Mouse (Mus musculus): Measurements from ENCODE around the gene Kalrn. TPM values are rescaled to one million over a fixed set of nuclear protein-coding genes. Genes with fewer than 3 reads are reported as not detected.

Gene Kalrn
- polyA plus RNA-seq, 1 experiment from 2014 or later, result 23.0 TPM

GRCm38 (mm10) chr16:34568831-34569230, 4.5 kb downstream of the Kalrn start:
- H3K27ac ChIP-seq (ENCODE audit: low read depth, low read length), result no peak overlapping the region
- peaks cover 10% of the 10 kb centered on the region for H3K4me1 ChIP-seq (ENCODE audit: control insufficient read depth, insufficient read depth, low read length)
- H3K27me3 ChIP-seq (ENCODE audit: control insufficient read depth, insufficient read depth, low read length), result peaks cover 10% of the 10 kb centered on the region
- no peak overlapping the region for H3K9ac ChIP-seq (ENCODE audit: low read depth, low read length)
- no peaks in the 10 kb centered on the region for H3K9me3 ChIP-seq (replicated peaks; ENCODE audit: control insufficient read depth, low read length)
- 61% methylated on average over 6 of the region's 6 CpGs for WGBS (ENCODE audit: insufficient replicate concordance)
- H3K36me3 ChIP-seq (ENCODE audit: control insufficient read depth, insufficient read depth, low read length), result peaks cover 2% of the 10 kb centered on the region; the same call in 1 of the 2 replicates
- no peak for ATAC-seq (replicated peaks; ENCODE audit: insufficient number of reproducible peaks, low FRiP score, low TSS enrichment)
- no peak overlapping the region for H3K4me3 ChIP-seq (ENCODE audit: low read depth, low read length)
- H3K4me2 ChIP-seq, result no peak overlapping the region

- Histone ChIP-seq H3K9ac (ENCODE audit: low read depth, low read length) (no peak overlapping the region), H3K9me3 (replicated peaks; ENCODE audit: control insufficient read depth, low read length) (no peaks in the 10 kb centered on the region), H3K4me2 (no peak overlapping the region), H3K27ac (ENCODE audit: low read depth, low read length) (no peak overlapping the region), H3K4me1 (ENCODE audit: control insufficient read depth, insufficient read depth, low read length) (peaks cover 3% of the 10 kb centered on the region), H3K27me3 (ENCODE audit: control insufficient read depth, insufficient read depth, low read length) (no peaks in the 10 kb centered on the region), H3K4me3 (ENCODE audit: low read depth, low read length) (no peak overlapping the region), H3K36me3 (ENCODE audit: control insufficient read depth, insufficient read depth, low read length) (peaks cover 2% of the 10 kb centered on the region; the same call in 1 of the 2 replicates)
- no peak for ATAC-seq (replicated peaks; ENCODE audit: insufficient number of reproducible peaks, low FRiP score, low TSS enrichment)
- 63% methylated on average over 11 of the region's 11 CpGs for WGBS (ENCODE audit: insufficient replicate concordance)
These were observed 9.6 kb downstream of the Kalrn start for GRCm38 (mm10) chr16:34563593-34564280.

GRCm38 (mm10) chr16:34561734-34562135, 11.6 kb downstream of the Kalrn start:
- Histone ChIP-seq H3K27me3 (ENCODE audit: control insufficient read depth, insufficient read depth, low read length) (no peaks in the 10 kb centered on the region), H3K9ac (ENCODE audit: low read depth, low read length) (no peak overlapping the region), H3K4me2 (no peak overlapping the region), H3K9me3 (replicated peaks; ENCODE audit: control insufficient read depth, low read length) (no peaks in the 10 kb centered on the region), H3K4me3 (ENCODE audit: low read depth, low read length) (no peak overlapping the region), H3K4me1 (ENCODE audit: control insufficient read depth, insufficient read depth, low read length) (peaks cover 16% of the 10 kb centered on the region), H3K27ac (ENCODE audit: low read depth, low read length) (no peak overlapping the region), H3K36me3 (ENCODE audit: control insufficient read depth, insufficient read depth, low read length) (no peaks in the 10 kb centered on the region)
- ATAC-seq (replicated peaks; ENCODE audit: insufficient number of reproducible peaks, low FRiP score, low TSS enrichment), result no peak
- 35% methylated on average over 5 of the region's 5 CpGs for WGBS (ENCODE audit: insufficient replicate concordance)

- 70% methylated on average over 5 of the region's 5 CpGs for whole genome bisulfite sequencing (ENCODE audit: insufficient replicate concordance)
- H3K4me3 ChIP-seq (ENCODE audit: low read depth, low read length), result no peak overlapping the region
- no peak for ATAC-seq (replicated peaks; ENCODE audit: insufficient number of reproducible peaks, low FRiP score, low TSS enrichment)
These were observed 12.5 kb downstream of the Kalrn start for GRCm38 (mm10) chr16:34560814-34561213.

GRCm38 (mm10) chr16:34560411-34560810, 12.9 kb downstream of the Kalrn start:
- Histone ChIP-seq H3K9ac (ENCODE audit: low read depth, low read length) (no peak overlapping the region), H3K27me3 (ENCODE audit: control insufficient read depth, insufficient read depth, low read length) (no peaks in the 10 kb centered on the region), H3K4me3 (ENCODE audit: low read depth, low read length) (no peak overlapping the region), H3K4me2 (no peak overlapping the region), H3K27ac (ENCODE audit: low read depth, low read length) (no peak overlapping the region), H3K36me3 (ENCODE audit: control insufficient read depth, insufficient read depth, low read length) (no peaks in the 10 kb centered on the region), H3K4me1 (ENCODE audit: control insufficient read depth, insufficient read depth, low read length) (peaks cover 19% of the 10 kb centered on the region), H3K9me3 (replicated peaks; ENCODE audit: control insufficient read depth, low read length) (no peaks in the 10 kb centered on the region)
- 82% methylated on average over 2 of the region's 2 CpGs for WGBS (ENCODE audit: insufficient replicate concordance)
- ATAC-seq (replicated peaks; ENCODE audit: insufficient number of reproducible peaks, low FRiP score, low TSS enrichment), result no peak

More at GRCm38 (mm10) chr16:34560814-34561213, 12.5 kb downstream of the Kalrn start:
- Histone ChIP-seq H3K9ac (ENCODE audit: low read depth, low read length) (no peak overlapping the region), H3K4me1 (ENCODE audit: control insufficient read depth, insufficient read depth, low read length) (peaks cover 16% of the 10 kb centered on the region), H3K36me3 (ENCODE audit: control insufficient read depth, insufficient read depth, low read length) (no peaks in the 10 kb centered on the region), H3K27ac (ENCODE audit: low read depth, low read length) (no peak overlapping the region), H3K4me2 (no peak overlapping the region), H3K27me3 (ENCODE audit: control insufficient read depth, insufficient read depth, low read length) (no peaks in the 10 kb centered on the region), H3K9me3 (replicated peaks; ENCODE audit: control insufficient read depth, low read length) (no peaks in the 10 kb centered on the region)

GRCm38 (mm10) chr16:34557891-34558290, 15.4 kb downstream of the Kalrn start:
- no peaks in the 10 kb centered on the region for H3K9me3 ChIP-seq (replicated peaks; ENCODE audit: control insufficient read depth, low read length)
- H3K4me1 ChIP-seq (ENCODE audit: control insufficient read depth, insufficient read depth, low read length), result peaks cover 27% of the 10 kb centered on the region
- no peak overlapping the region for H3K27ac ChIP-seq (ENCODE audit: low read depth, low read length)
- no peaks in the 10 kb centered on the region for H3K36me3 ChIP-seq (ENCODE audit: control insufficient read depth, insufficient read depth, low read length)
- H3K9ac ChIP-seq (ENCODE audit: low read depth, low read length), result no peak overlapping the region
- 34% methylated on average over 6 of the region's 6 CpGs for WGBS (ENCODE audit: insufficient replicate concordance)
- no peaks in the 10 kb centered on the region for H3K27me3 ChIP-seq (ENCODE audit: control insufficient read depth, insufficient read depth, low read length)
- no peak for ATAC-seq (replicated peaks; ENCODE audit: insufficient number of reproducible peaks, low FRiP score, low TSS enrichment)
- no peak overlapping the region for H3K4me3 ChIP-seq (ENCODE audit: low read depth, low read length)
- no peak overlapping the region for H3K4me2 ChIP-seq

GRCm38 (mm10) chr16:34552731-34553130, 20.6 kb downstream of the Kalrn start:
- Histone ChIP-seq H3K4me2 (no peak overlapping the region), H3K27me3 (ENCODE audit: control insufficient read depth, insufficient read depth, low read length) (no peaks in the 10 kb centered on the region), H3K36me3 (ENCODE audit: control insufficient read depth, insufficient read depth, low read length) (no peaks in the 10 kb centered on the region), H3K9ac (ENCODE audit: low read depth, low read length) (no peak overlapping the region), H3K4me3 (ENCODE audit: low read depth, low read length) (no peak overlapping the region), H3K27ac (ENCODE audit: low read depth, low read length) (no peak overlapping the region), H3K4me1 (ENCODE audit: control insufficient read depth, insufficient read depth, low read length) (peaks cover 22% of the 10 kb centered on the region; the same call in 1 of the 2 replicates), H3K9me3 (replicated peaks; ENCODE audit: control insufficient read depth, low read length) (no peaks in the 10 kb centered on the region)
- 80% methylated on average over 1 of the region's 1 CpGs for WGBS (ENCODE audit: insufficient replicate concordance)
- ATAC-seq (replicated peaks; ENCODE audit: insufficient number of reproducible peaks, low FRiP score, low TSS enrichment), result no peak

- Histone ChIP-seq H3K27me3 (ENCODE audit: control insufficient read depth, insufficient read depth, low read length) (no peaks in the 10 kb centered on the region), H3K4me2 (no peak overlapping the region), H3K9me3 (replicated peaks; ENCODE audit: control insufficient read depth, low read length) (no peaks in the 10 kb centered on the region), H3K4me1 (ENCODE audit: control insufficient read depth, insufficient read depth, low read length) (peaks cover 16% of the 10 kb centered on the region; the same call in 1 of the 2 replicates), H3K36me3 (ENCODE audit: control insufficient read depth, insufficient read depth, low read length) (no peaks in the 10 kb centered on the region), H3K9ac (ENCODE audit: low read depth, low read length) (no peak overlapping the region), H3K4me3 (ENCODE audit: low read depth, low read length) (no peak overlapping the region), H3K27ac (ENCODE audit: low read depth, low read length) (no peak overlapping the region)
- 78% methylated on average over 5 of the region's 5 CpGs for WGBS (ENCODE audit: insufficient replicate concordance)
- no peak for ATAC-seq (replicated peaks; ENCODE audit: insufficient number of reproducible peaks, low FRiP score, low TSS enrichment)
These were observed 23.8 kb downstream of the Kalrn start for GRCm38 (mm10) chr16:34549470-34549999.

Data from heart, embryonic 11.5 days (tissue).